Mouse (Mus musculus) CD4-positive, CD25-positive, alpha-beta regulatory T cell, adult 9 weeks (primary cell): ENCODE results near the gene H2-Q6. TPM values are rescaled to one million over a fixed set of nuclear protein-coding genes. Genes with fewer than 3 reads are reported as not detected.

ENCODE experiments used
- polyA plus RNA-seq: library from polyadenylated mRNA; unstranded; fragments of 100-300 nt; shearing (Covaris generic); gene quantifications from one replicate; pipeline ENCODE4 v1.2.1, GENCODE M21; 2017

H2-Q6 gene
- 903 TPM for polyA plus RNA-seq

GRCm38 (mm10) chr17:35424624-35425416 is at the start of gene H2-Q6:
TSS of gene H2-Q6 (plus strand) at chr17:35424850.

GRCm38 (mm10) chr17:35379369-35379728 is 45.3 kb upstream of the H2-Q6 start, which contains the start of gene H2-Q4:
TSS of gene H2-Q4 (plus strand) at chr17:35379617.

GRCm38 (mm10) chr17:35438885-35439284 is 14.2 kb downstream of the H2-Q6 start, which contains the start of gene H2-Q7:
TSS of gene H2-Q7 (plus strand) at chr17:35439155.

GRCm38 (mm10) chr17:35469842-35470751 is 45.4 kb downstream of the H2-Q6 start, which contains the start of gene H2-Q10:
TSS of gene H2-Q10 (plus strand) at chr17:35470089.

Other genes with a start within 250 kb of the H2-Q6 start
- gene Aif1, start 248.8 kb upstream of the H2-Q6 start, polyA plus RNA-seq = 5.1 TPM
- gene Lst1, start 236.4 kb upstream of the H2-Q6 start, polyA plus RNA-seq = 11.8 TPM
- 818 TPM for gene Ltb, start 230.4 kb upstream of the H2-Q6 start, polyA plus RNA-seq
- gene Tnf, start 222.8 kb upstream of the H2-Q6 start, polyA plus RNA-seq = 55.3 TPM
- 130 TPM for gene Lta, start 219.5 kb upstream of the H2-Q6 start, polyA plus RNA-seq
- gene Gm16181, start 204.0 kb upstream of the H2-Q6 start, polyA plus RNA-seq = 1.2 TPM
- 5.8 TPM for gene Atp6v1g2, start 191.2 kb upstream of the H2-Q6 start, polyA plus RNA-seq
- 10.5 TPM for gene Nfkbil1, start 189.1 kb upstream of the H2-Q6 start, polyA plus RNA-seq
- 286 TPM for gene Ddx39b, start 183.1 kb upstream of the H2-Q6 start, polyA plus RNA-seq
- gene H2-D1, start 162.1 kb upstream of the H2-Q6 start, polyA plus RNA-seq = 5,181 TPM
- 0.15 TPM for gene H2-Q1, start 104.4 kb upstream of the H2-Q6 start, polyA plus RNA-seq
- gene H2-Q2, start 82.6 kb upstream of the H2-Q6 start, polyA plus RNA-seq = 20.2 TPM
- gene H2-Q4, start 45.2 kb upstream of the H2-Q6 start, polyA plus RNA-seq = 45.7 TPM
- 2,503 TPM for gene H2-Q7, start 14.3 kb downstream of the H2-Q6 start, polyA plus RNA-seq
- gene H2-Q10, start 45.2 kb downstream of the H2-Q6 start, polyA plus RNA-seq = 22.9 TPM
- not detected for gene Pou5f1, start 81.2 kb downstream of the H2-Q6 start, polyA plus RNA-seq
- 16.4 TPM for gene Tcf19, start 92.0 kb downstream of the H2-Q6 start, polyA plus RNA-seq
- gene Cchcr1, start 92.2 kb downstream of the H2-Q6 start, polyA plus RNA-seq = 8.8 TPM
- gene Psors1c2, start 108.4 kb downstream of the H2-Q6 start, polyA plus RNA-seq = not detected
- not detected for gene Cdsn, start 127.3 kb downstream of the H2-Q6 start, polyA plus RNA-seq
- gene 2300002M23Rik, start 142.6 kb downstream of the H2-Q6 start, polyA plus RNA-seq = not detected
- gene Sfta2, start 176.7 kb downstream of the H2-Q6 start, polyA plus RNA-seq = not detected
- gene Gm9573, start 201.8 kb downstream of the H2-Q6 start, polyA plus RNA-seq = not detected
- gene Mucl3, start 218.8 kb downstream of the H2-Q6 start, polyA plus RNA-seq = not detected
- gene Vars2, start 242.7 kb downstream of the H2-Q6 start, polyA plus RNA-seq = 42.1 TPM
- 28.8 TPM for gene Gtf2h4, start 248.9 kb downstream of the H2-Q6 start, polyA plus RNA-seq